Mouse (Mus musculus): ENCODE data around the gene Ppp1r11. TPM values are rescaled to one million over a fixed set of nuclear protein-coding genes. Genes with fewer than 3 reads are reported as not detected.
"Not testable (repeated sequence)": the region's sequence is repeated elsewhere in the genome, so short reads cannot be mapped to it uniquely, and the experiment has no call there.

Gene Ppp1r11
- polyA plus RNA-seq (2016; fragmentation: Nextera tagmentation; extraction: Ambion mirVana), result 143 and 153 TPM in 2 replicates

DNA sequence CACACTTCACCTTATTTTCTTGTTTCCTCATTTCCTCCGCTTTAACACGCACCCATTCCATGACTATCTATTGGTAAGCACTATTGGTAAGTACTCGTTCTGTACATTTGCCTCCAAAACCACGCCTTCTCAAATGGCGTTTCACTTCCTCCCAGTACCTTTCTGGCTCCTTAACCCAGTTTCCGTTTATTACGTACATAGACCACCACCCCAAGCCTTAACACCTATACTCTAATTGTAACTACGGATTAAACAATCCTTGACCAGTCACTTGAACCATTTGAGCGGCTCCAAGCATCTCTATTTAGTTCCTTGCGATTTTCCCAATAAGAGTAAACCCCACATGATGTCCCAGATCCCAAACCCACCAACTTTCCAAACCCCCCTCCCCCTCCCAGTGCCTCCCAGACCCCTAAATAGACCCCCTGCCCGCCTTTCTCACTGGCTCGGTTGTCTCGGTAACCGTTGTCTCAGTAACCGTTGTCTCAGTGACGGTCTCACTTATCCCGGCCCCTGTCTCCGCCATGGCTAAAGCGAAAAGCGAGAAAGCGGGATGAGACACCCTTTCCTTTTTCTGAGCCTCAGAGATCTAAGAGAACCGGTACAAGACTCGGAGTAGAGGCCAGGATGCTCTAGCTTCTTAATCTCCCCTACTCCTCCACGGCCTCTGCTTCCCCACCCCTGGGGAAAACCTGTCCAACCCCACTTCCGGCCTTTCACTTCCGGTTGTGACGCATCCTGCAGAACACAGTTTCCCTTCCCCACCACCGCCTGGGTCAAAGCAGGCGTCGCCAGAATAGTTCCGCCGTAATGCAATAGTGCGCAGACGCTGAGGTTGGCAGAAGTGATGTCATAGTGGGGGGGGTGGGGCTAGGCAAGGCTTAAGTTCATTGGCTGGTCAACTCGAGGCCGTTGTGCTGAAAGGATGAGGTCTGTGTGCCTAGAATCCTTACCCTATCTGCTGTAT is at the start of gene Ppp1r11:
Gene Ppp1r11, minus strand, starts transcription at position 761 of the 967 bp plus-strand sequence.
- ATAC-seq (ENCODE audit: low FRiP score, low read depth), result peak; percentile 95
- 2% methylated on average over 36 of the region's 36 CpGs for WGBS
- H3K27ac ChIP-seq (replicated peaks), result peak within 1 kb of the TSS; percentile 84

DNA sequence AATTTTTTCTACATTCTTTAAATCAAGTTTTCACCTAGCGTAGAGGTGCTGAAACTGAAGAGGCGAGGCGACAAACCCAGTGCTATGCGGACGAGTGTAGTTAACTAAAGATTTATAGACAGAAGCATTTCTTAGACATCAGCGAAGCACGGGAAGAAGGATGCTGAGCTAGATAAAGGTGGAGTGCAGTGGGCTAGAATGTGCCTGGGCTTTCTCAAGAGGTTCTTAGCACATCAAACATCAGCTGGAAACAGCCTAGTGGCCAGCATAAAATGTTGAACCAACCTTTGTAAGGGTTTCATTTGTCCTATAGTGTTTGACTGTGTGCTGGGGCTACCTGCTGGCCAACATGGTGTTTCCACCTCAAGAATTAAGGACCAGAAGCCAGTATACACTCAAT is 49.3 kb upstream of the Ppp1r11 start, which contains the start of gene Zfp57:
Gene Zfp57, plus strand, starts transcription at position 301 of the 400 bp plus-strand sequence.
- peak within 1 kb of the TSS; percentile 92; the same call in 1 of the 2 replicates for H3K9ac ChIP-seq (replicated peaks)
- 94% methylated on average over 7 of the region's 7 CpGs for WGBS
- ATAC-seq (ENCODE audit: low FRiP score, low read depth), result no peak
- H3K27ac ChIP-seq (replicated peaks), result peak within 1 kb of the TSS; percentile 93
- H3K27me3 ChIP-seq, result no peaks in the 10 kb centered on the region
- peaks cover 7% of the 10 kb centered on the region; the same call in 1 of the 2 replicates for H3K36me3 ChIP-seq
- H3K4me3 ChIP-seq, result peak within 1 kb of the TSS; percentile 82
- peak within 1 kb of the TSS; percentile 72 for H3K4me2 ChIP-seq (replicated peaks)
- peaks cover 12% of the 10 kb centered on the region; the same call in 1 of the 2 replicates for H3K4me1 ChIP-seq
- H3K9me3 ChIP-seq, result no peaks in the 10 kb centered on the region

More for the DNA sequence above, at the start of gene Ppp1r11:
- peak within 1 kb of the TSS; percentile 63 for H3K4me2 ChIP-seq (replicated peaks)
- H3K36me3 ChIP-seq, result peaks cover 19% of the 10 kb centered on the region
- H3K4me1 ChIP-seq, result peaks cover 15% of the 10 kb centered on the region
- peak within 1 kb of the TSS; percentile 67 for H3K9ac ChIP-seq (replicated peaks)
- peak within 1 kb of the TSS; percentile 54 for H3K4me3 ChIP-seq
- peaks cover 3% of the 10 kb centered on the region; the same call in 1 of the 2 replicates for H3K27me3 ChIP-seq
- H3K9me3 ChIP-seq, result no peaks in the 10 kb centered on the region

DNA sequence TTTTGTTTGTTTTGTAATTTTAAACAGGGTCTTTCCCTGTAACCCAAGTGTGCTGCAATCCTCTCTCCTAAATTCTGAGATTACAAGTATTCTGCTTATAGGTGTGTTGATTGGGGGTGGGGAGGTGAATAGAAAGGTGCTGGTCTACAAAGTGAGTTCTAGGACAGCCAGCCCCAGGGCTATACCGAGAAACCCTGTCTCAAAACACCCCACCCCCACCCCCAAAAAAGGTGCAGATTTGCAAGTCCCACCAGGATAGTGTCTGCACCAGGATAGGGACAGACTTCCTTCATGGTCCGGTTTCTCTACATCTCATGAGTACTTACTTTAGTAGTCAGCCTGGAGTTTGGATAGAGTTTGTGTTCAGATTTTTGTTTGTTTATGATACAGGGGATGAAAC is 46.9 kb upstream of the Ppp1r11 start:
- WGBS, result 81% methylated on average over 2 of the region's 2 CpGs
- Histone ChIP-seq H3K4me1 (0 out of 2 replicates have a peak, but pooled peaks cover 3% of the 10 kb centered on the region), H3K4me3 (no peak overlapping the region), H3K9me3 (no peaks in the 10 kb centered on the region), H3K9ac (replicated peaks) (no peak overlapping the region), H3K27me3 (no peaks in the 10 kb centered on the region), H3K4me2 (replicated peaks) (no peak overlapping the region), H3K36me3 (no peaks in the 10 kb centered on the region), H3K27ac (replicated peaks) (no peak overlapping the region)
- no peak for ATAC-seq (ENCODE audit: low FRiP score, low read depth)

DNA sequence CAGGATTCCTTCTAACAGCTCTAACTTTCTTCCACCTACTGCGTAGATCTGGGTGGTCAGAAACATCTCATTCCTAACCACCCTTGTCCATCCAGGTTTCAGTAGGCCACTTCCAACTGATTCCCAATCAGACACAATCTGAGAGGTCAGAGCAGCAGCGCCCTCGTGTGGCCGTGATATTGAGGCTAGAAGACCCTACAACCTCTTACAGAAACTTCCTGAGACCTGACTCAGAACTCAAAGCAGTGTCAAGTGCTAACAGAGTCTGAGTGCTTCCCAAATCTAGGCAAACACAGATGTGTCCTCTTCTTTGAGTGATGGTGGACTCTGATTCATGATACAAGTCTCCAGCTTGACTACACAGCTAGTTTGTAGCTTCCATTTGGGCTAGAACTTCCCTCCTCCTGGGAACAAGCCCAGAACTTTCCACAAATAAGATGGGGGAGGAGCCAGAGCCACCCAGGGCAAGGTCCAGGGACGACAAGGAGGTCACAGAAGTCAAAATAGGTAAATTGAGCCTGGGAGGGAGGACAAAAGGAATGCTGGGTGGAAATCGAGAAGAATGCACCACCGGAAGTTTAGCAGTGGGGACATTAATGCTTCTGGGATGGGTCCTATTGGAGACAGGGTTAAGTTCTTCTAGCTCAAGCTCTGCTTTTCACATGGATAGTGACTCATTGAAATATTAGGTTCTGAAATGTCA is 45.6 kb upstream of the Ppp1r11 start:
- WGBS, result 30% methylated on average over 7 of the region's 7 CpGs
- peak; percentile 60; the same call in 1 of the 2 replicates for ATAC-seq (ENCODE audit: low FRiP score, low read depth)

DNA sequence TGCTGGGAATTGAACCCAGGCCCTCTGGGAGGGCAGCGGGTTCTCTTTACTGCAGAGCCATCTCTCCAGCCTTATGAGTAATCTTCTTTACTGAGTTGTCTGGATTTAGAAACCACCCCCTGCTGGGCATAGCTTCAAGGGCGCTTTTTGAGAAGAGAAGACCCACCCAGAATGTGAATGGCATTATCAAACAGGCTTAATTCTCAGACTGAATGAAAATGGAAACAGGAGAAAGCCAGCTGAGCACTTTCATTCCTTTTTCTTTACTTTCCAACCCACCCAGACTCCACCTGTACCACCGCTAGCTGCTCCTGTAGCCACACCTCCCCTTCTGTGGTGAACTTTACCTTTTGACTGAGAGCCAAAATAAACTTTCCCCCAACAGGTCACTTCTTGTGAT is 43.9 kb upstream of the Ppp1r11 start:
- 43% methylated on average over 3 of the region's 3 CpGs for WGBS
- no peak overlapping the region for H3K27ac ChIP-seq (replicated peaks)

More for the DNA sequence above, 45.6 kb upstream of the Ppp1r11 start:
- no peaks in the 10 kb centered on the region for H3K9me3 ChIP-seq
- no peaks in the 10 kb centered on the region for H3K27me3 ChIP-seq
- no peak overlapping the region for H3K27ac ChIP-seq (replicated peaks)
- H3K4me1 ChIP-seq, result no peaks in the 10 kb centered on the region
- H3K36me3 ChIP-seq, result no peaks in the 10 kb centered on the region
- no peak overlapping the region for H3K9ac ChIP-seq (replicated peaks)
- H3K4me2 ChIP-seq (replicated peaks), result no peak overlapping the region
- H3K4me3 ChIP-seq, result no peak overlapping the region

DNA sequence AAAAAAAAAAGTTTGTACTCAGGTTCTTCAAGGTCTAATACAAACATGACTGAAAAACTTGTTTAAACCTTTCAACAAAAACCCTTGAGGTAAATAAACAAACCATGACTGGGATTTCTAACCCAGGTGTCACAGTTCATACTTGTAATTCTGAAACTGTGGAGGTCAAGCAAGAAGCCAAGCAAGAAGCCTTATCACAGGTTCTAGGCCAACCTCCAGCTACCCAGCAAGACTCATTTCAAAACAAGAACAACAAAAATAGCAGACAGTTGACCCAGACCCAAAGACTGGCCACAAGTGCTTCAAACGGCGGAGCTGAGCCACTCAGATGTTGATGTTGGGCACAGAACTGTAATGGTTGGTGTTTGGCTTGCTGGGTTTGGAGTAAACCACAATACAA is 43.0 kb upstream of the Ppp1r11 start:
- no peak overlapping the region for H3K9ac ChIP-seq (replicated peaks)
- no peaks in the 10 kb centered on the region for H3K36me3 ChIP-seq
- no peaks in the 10 kb centered on the region for H3K4me1 ChIP-seq
- no peaks in the 10 kb centered on the region for H3K9me3 ChIP-seq
- no peak overlapping the region for H3K4me3 ChIP-seq
- no peak overlapping the region for H3K4me2 ChIP-seq (replicated peaks)
- peaks cover 3% of the 10 kb centered on the region for H3K27me3 ChIP-seq
- ATAC-seq (ENCODE audit: low FRiP score, low read depth), result no peak
- WGBS, result 85% methylated on average over 2 of the region's 2 CpGs
- no peak overlapping the region for H3K27ac ChIP-seq (replicated peaks)

More for the DNA sequence above, 43.9 kb upstream of the Ppp1r11 start:
- Histone ChIP-seq H3K36me3 (no peaks in the 10 kb centered on the region), H3K4me3 (no peak overlapping the region), H3K9me3 (no peaks in the 10 kb centered on the region), H3K4me2 (replicated peaks) (no peak overlapping the region), H3K9ac (replicated peaks) (no peak overlapping the region), H3K4me1 (no peaks in the 10 kb centered on the region), H3K27me3 (no peaks in the 10 kb centered on the region)
- no peak for ATAC-seq (ENCODE audit: low FRiP score, low read depth)

DNA sequence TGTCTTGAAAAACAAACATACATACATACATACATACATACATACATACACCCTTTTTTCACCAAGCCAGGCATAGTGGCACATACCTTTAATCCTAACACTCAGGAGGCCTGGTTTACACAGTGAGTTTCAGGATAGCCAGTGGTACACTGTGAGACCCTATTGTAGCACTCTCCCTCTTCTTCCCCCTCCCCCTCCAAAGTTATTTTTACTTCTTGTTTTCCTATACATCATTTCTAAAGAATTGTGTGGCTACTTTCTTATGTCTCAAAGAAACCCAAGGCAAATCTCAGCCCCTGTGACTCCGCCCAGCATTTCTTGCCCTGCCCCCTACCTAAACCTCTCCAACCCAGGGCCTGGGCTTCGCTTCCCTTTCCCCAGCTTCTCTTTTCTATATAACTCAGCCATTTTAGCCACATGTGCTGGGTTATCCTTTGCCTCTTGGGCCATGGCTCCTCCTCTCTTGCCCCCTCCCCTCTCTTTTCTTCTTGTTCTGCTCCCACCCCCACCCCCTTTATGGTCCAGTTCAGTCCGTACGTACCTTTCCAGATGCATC is 42.3 kb upstream of the Ppp1r11 start:
- Histone ChIP-seq H3K27ac (replicated peaks) (no peak overlapping the region), H3K4me3 (no peak overlapping the region), H3K9ac (replicated peaks) (no peak overlapping the region), H3K27me3 (peaks cover 10% of the 10 kb centered on the region), H3K4me1 (no peaks in the 10 kb centered on the region), H3K36me3 (no peaks in the 10 kb centered on the region), H3K4me2 (replicated peaks) (no peak overlapping the region), H3K9me3 (no peaks in the 10 kb centered on the region)
- WGBS, result 87% methylated on average over 4 of the region's 4 CpGs
- ATAC-seq (ENCODE audit: low FRiP score, low read depth), result no peak

DNA sequence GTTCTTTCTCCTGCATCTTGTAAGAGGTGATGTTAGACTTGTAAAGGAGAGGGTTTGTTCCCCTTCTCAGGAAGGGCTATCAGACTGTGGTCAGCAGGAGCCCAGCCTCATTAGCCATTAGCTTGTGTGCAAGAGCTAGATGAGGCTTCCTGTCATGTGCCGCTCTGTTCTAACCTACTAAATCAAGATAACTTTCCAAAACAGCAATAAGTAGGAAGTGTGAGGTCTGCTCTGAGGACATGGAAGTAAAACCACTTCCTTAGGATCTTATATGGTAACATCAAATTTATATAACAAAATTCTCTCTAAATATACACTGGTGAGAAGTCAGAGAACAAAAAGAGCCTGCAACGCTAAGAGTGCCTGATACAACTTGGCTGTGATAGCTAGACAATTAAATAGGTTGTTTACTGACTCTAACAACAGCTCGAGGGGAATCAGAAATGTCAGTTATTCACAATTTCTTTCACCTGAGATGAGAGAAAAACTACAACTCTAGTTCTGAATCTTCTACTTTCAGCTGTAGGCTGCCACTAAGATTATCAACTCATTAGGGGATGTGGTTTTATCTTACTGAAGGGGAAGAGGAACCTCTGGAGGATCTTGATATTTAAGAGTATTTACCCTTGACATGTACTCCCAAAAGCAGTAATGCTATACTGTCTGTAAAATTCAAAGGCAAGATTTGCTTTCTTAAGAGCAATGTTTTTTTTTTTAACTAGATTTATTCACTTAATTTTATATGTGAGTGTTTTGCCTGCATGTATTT is 41.0 kb upstream of the Ppp1r11 start:
- Histone ChIP-seq H3K27me3 (peaks cover 23% of the 10 kb centered on the region), H3K9ac (replicated peaks) (no peak overlapping the region), H3K4me3 (no peak overlapping the region), H3K4me1 (no peaks in the 10 kb centered on the region), H3K9me3 (no peaks in the 10 kb centered on the region), H3K27ac (replicated peaks) (no peak overlapping the region), H3K36me3 (no peaks in the 10 kb centered on the region), H3K4me2 (replicated peaks) (no peak overlapping the region)
- ATAC-seq (ENCODE audit: low FRiP score, low read depth), result no peak
- WGBS, result 78% methylated on average over 3 of the region's 3 CpGs

DNA sequence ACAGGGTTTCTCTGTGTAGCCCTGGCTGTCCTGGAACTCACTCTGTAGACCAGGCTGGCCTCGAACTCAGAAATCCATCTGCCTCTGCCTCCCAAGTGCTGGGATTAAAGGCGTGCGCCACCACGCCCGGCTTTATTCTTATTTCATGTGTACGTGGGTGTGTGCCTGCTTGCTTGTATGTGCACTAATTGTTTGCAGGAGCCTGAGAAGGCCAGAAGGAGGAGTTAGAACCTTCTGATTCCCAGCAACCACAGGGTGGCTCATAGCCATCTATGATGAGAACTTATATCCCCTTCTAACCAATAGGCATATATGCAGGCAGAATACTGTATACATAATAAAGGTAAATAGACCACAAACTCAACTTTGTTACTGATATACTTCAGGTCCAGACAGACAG is 39.1 kb upstream of the Ppp1r11 start:
- not testable (repeated sequence) for H3K4me1 ChIP-seq; H3K9ac ChIP-seq (replicated peaks); ATAC-seq (ENCODE audit: low FRiP score, low read depth); H3K36me3 ChIP-seq; H3K27ac ChIP-seq (replicated peaks); H3K4me2 ChIP-seq (replicated peaks); H3K9me3 ChIP-seq; H3K4me3 ChIP-seq
- 94% methylated on average over 6 of the region's 6 CpGs for WGBS
- H3K27me3 ChIP-seq, result peaks cover 31% of the 10 kb centered on the region

DNA sequence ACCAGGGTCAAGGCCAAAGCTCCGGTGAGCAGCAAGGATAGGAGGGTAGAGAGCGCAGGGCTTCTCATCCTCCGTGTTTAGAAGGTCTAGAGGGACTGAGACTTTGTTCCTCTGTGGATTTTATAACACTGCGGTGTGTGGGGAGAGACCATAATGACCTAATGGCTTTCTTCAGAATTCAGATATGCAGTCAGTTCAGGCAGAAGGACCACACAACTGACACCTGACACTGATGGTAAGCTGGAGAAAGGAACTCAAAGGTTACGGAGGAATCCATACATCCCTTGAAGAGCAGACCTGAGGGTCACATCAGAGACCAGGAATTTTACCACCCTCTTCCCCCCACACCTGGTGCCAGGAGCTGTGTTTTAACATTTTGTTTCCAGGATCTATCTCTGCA is 37.9 kb upstream of the Ppp1r11 start, which contains the start of gene H2-M5:
Gene H2-M5, minus strand, starts transcription at position 101 of the 400 bp plus-strand sequence.
- H3K9ac ChIP-seq (replicated peaks), result no peak within 1 kb of the TSS
- peaks cover 36% of the 10 kb centered on the region for H3K27me3 ChIP-seq
- 25% methylated on average over 5 of the region's 5 CpGs for WGBS
- no peaks in the 10 kb centered on the region for H3K36me3 ChIP-seq
- H3K9me3 ChIP-seq, result no peaks in the 10 kb centered on the region
- no peak within 1 kb of the TSS for H3K4me3 ChIP-seq
- 0 out of 2 replicates have a peak within 1 kb of the TSS, but pooled peaks have one; percentile 22 for H3K4me2 ChIP-seq (replicated peaks)
- no peak within 1 kb of the TSS for H3K27ac ChIP-seq (replicated peaks)
- ATAC-seq (ENCODE audit: low FRiP score, low read depth), result no peak
- H3K4me1 ChIP-seq, result no peaks in the 10 kb centered on the region

DNA sequence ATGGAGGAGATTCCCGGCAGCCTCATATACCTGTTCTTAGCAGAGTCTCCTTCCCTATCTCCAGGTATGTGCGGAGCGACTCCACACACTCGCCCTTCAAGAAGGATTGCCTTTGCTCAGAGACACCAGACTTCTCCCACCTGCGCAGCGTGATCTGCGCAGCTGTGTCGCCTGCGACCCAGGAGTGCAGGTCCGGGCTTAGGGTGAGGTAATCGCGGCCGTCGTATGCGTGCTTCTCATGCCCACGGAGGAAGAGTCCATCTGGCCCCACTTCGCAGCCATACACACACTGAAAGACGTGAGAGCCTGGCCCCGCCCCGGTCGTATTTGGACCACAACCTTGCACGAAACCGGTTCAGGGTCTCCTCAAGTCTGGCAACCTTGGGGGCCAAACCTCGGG is 36.9 kb upstream of the Ppp1r11 start:
- 0 out of 2 replicates have a peak overlapping the region, but pooled peaks have one; percentile 22 for H3K4me2 ChIP-seq (replicated peaks)
- WGBS, result 6% methylated on average over 24 of the region's 24 CpGs
- H3K4me3 ChIP-seq, result no peak overlapping the region
- H3K27me3 ChIP-seq, result peaks cover 36% of the 10 kb centered on the region
- no peaks in the 10 kb centered on the region for H3K9me3 ChIP-seq
- no peaks in the 10 kb centered on the region for H3K4me1 ChIP-seq
- H3K27ac ChIP-seq (replicated peaks), result no peak overlapping the region
- no peaks in the 10 kb centered on the region for H3K36me3 ChIP-seq
- no peak for ATAC-seq (ENCODE audit: low FRiP score, low read depth)
- H3K9ac ChIP-seq (replicated peaks), result no peak overlapping the region

All from midbrain, embryonic 12.5 days (tissue).